Mouse (Mus musculus): ENCODE data around the gene Slit1. TPM values are rescaled to one million over a fixed set of nuclear protein-coding genes. Genes with fewer than 3 reads are reported as not detected.

Slit1 gene
- total RNA-seq, 2 experiments from 2014 or later, result 1.6 to 1.7 TPM

- 0 out of 2 replicates have a peak, but pooled peaks have one; percentile 22 for ATAC-seq (replicated peaks; ENCODE audit: low FRiP score, poor library complexity, severe bottlenecking)
Measured at GRCm38 (mm10) chr19:41734685-41735084, 8.8 kb downstream of the Slit1 start.

GRCm38 (mm10) chr19:41725491-41725890, 18.0 kb downstream of the Slit1 start:
- no peak for ATAC-seq (replicated peaks; ENCODE audit: low FRiP score, poor library complexity, severe bottlenecking)

GRCm38 (mm10) chr19:41724831-41725470, 18.5 kb downstream of the Slit1 start:
- ATAC-seq (replicated peaks; ENCODE audit: low FRiP score, poor library complexity, severe bottlenecking), result no peak

GRCm38 (mm10) chr19:41723337-41723736, 20.1 kb downstream of the Slit1 start:
- no peak for ATAC-seq (replicated peaks; ENCODE audit: low FRiP score, poor library complexity, severe bottlenecking)

- no peak for ATAC-seq (replicated peaks; ENCODE audit: low FRiP score, poor library complexity, severe bottlenecking)
Measured at GRCm38 (mm10) chr19:41719436-41719835, 24.0 kb downstream of the Slit1 start.

GRCm38 (mm10) chr19:41716233-41717218, 26.9 kb downstream of the Slit1 start:
- no peak for ATAC-seq (replicated peaks; ENCODE audit: low FRiP score, poor library complexity, severe bottlenecking)

GRCm38 (mm10) chr19:41714431-41714917, 29.0 kb downstream of the Slit1 start:
- ATAC-seq (replicated peaks; ENCODE audit: low FRiP score, poor library complexity, severe bottlenecking), result no peak

- ATAC-seq (replicated peaks; ENCODE audit: low FRiP score, poor library complexity, severe bottlenecking), result no peak
Measured at GRCm38 (mm10) chr19:41712829-41713228, 30.6 kb downstream of the Slit1 start.

GRCm38 (mm10) chr19:41711665-41712064, 31.8 kb downstream of the Slit1 start:
- no peak for ATAC-seq (replicated peaks; ENCODE audit: low FRiP score, poor library complexity, severe bottlenecking)

- ATAC-seq (replicated peaks; ENCODE audit: low FRiP score, poor library complexity, severe bottlenecking), result no peak
Measured at GRCm38 (mm10) chr19:41709497-41710165, 33.8 kb downstream of the Slit1 start.

GRCm38 (mm10) chr19:41707850-41708249, 35.6 kb downstream of the Slit1 start:
- no peak for ATAC-seq (replicated peaks; ENCODE audit: low FRiP score, poor library complexity, severe bottlenecking)

GRCm38 (mm10) chr19:41706094-41706828, 37.2 kb downstream of the Slit1 start:
- ATAC-seq (replicated peaks; ENCODE audit: low FRiP score, poor library complexity, severe bottlenecking), result no peak

- no peak for ATAC-seq (replicated peaks; ENCODE audit: low FRiP score, poor library complexity, severe bottlenecking)
Measured at GRCm38 (mm10) chr19:41705416-41705815, 38.0 kb downstream of the Slit1 start.

GRCm38 (mm10) chr19:41702638-41703037, 40.8 kb downstream of the Slit1 start:
- no peak for ATAC-seq (replicated peaks; ENCODE audit: low FRiP score, poor library complexity, severe bottlenecking)

- ATAC-seq (replicated peaks; ENCODE audit: low FRiP score, poor library complexity, severe bottlenecking), result no peak
Measured at GRCm38 (mm10) chr19:41698857-41699424, 44.5 kb downstream of the Slit1 start.

GRCm38 (mm10) chr19:41697807-41698515, 45.5 kb downstream of the Slit1 start:
- ATAC-seq (replicated peaks; ENCODE audit: low FRiP score, poor library complexity, severe bottlenecking), result no peak

- ATAC-seq (replicated peaks; ENCODE audit: low FRiP score, poor library complexity, severe bottlenecking), result no peak
Measured at GRCm38 (mm10) chr19:41697111-41697806, 46.2 kb downstream of the Slit1 start.

GRCm38 (mm10) chr19:41696443-41696842, 47.0 kb downstream of the Slit1 start:
- no peak for ATAC-seq (replicated peaks; ENCODE audit: low FRiP score, poor library complexity, severe bottlenecking)

Measured in erythroid progenitor cell, adult 5-6 weeks (primary cell).